Mouse (Mus musculus): ENCODE measurements around the gene Gm45618.

- TF ChIP-seq CTCF (IDR thresholded peaks at IDR 0.05; ENCODE audit: low read depth) (no peak), EP300 (IDR thresholded peaks at IDR 0.05; ENCODE audit: low read depth) (peak; percentile 41)
Observed at GRCm38 (mm10) chr7:142086159-142086905, 34.2 kb downstream of the Gm45618 start.

All from liver, embryonic 14.5 days (tissue).